Mouse (Mus musculus): Measurements from ENCODE around the gene Hcls1.

The Hcls1 gene

GRCm38 (mm10) chr16:36989493-36989892 is 54.7 kb downstream of the Hcls1 start:
- no peak for DNase-seq (ENCODE audit: low spot score)

- no peak for DNase-seq (ENCODE audit: low spot score)
These were observed 55.3 kb downstream of the Hcls1 start, which contains the start of gene Fbxo40 for GRCm38 (mm10) chr16:36989999-36990625. Gene Fbxo40, minus strand, starts transcription at chr16:36990467.

GRCm38 (mm10) chr16:36997650-36998049 is 62.9 kb downstream of the Hcls1 start:
- DNase-seq (ENCODE audit: low spot score): no peak

GRCm38 (mm10) chr16:36999366-36999972 is 64.7 kb downstream of the Hcls1 start:
- DNase-seq (ENCODE audit: low spot score): no peak

- DNase-seq (ENCODE audit: low spot score): no peak
These were observed 74.5 kb downstream of the Hcls1 start for GRCm38 (mm10) chr16:37009262-37009661.

GRCm38 (mm10) chr16:37010370-37010769 is 75.6 kb downstream of the Hcls1 start:
- DNase-seq (ENCODE audit: low spot score): peak; percentile 86

- peak; percentile 97 for DNase-seq (ENCODE audit: low spot score)
These were observed 76.5 kb downstream of the Hcls1 start, which contains the start of gene Polq for GRCm38 (mm10) chr16:37011061-37011921. Gene Polq, plus strand, starts transcription at chr16:37011786.

- no peak for DNase-seq (ENCODE audit: low spot score)
These were observed 77.1 kb downstream of the Hcls1 start for GRCm38 (mm10) chr16:37011922-37012289.

- DNase-seq (ENCODE audit: low spot score): no peak
These were observed 77.6 kb downstream of the Hcls1 start for GRCm38 (mm10) chr16:37012336-37012735.
